Mouse (Mus musculus) forebrain, embryonic 12.5 days (tissue): ENCODE measurements around the gene Znhit3. TPM values are rescaled to one million over a fixed set of nuclear protein-coding genes. Genes with fewer than 3 reads are reported as not detected.
"Not testable (repeated sequence)": the region's sequence is repeated elsewhere in the genome, so short reads cannot be mapped to it uniquely, and the experiment has no call there.

Source experiments
- ATAC-seq: fragments of 200-750 bp; cut with Nextera tagmentation; 2 replicates; pipeline ENCODE4 v1.8.0; 2017; ENCODE audit warnings: moderate TSS enrichment; ENCODE audit not compliant: low FRiP score
- H3K27ac ChIP-seq: fragments of 300-500 bp; sonication (generic); 2 replicates; pipeline ENCODE4 v1.5.1; 2016; ENCODE audit warnings: mild to moderate bottlenecking
- H3K27me3 ChIP-seq: fragments of 300-500 bp; sonication (generic); 2 replicates; pipeline ENCODE4 v1.6.1; 2016; ENCODE audit warnings: mild to moderate bottlenecking
- H3K36me3 ChIP-seq: fragments of 300-500 bp; sonication (generic); replicated peaks from 2 replicates; pipeline ENCODE4 v1.6.1; 2016; ENCODE audit warnings: mild to moderate bottlenecking
- H3K4me1 ChIP-seq: fragments of 300-500 bp; sonication (generic); 2 replicates; pipeline ENCODE4 v1.6.1; 2016
- H3K4me2 ChIP-seq: fragments of 300-500 bp; sonication (generic); 2 replicates; pipeline ENCODE4 v1.6.1; 2016; ENCODE audit warnings: mild to moderate bottlenecking, moderate library complexity
- H3K4me3 ChIP-seq: fragments of 300-500 bp; sonication (generic); replicated peaks from 2 replicates; pipeline ENCODE4 v1.5.1; 2016; ENCODE audit warnings: mild to moderate bottlenecking
- H3K9ac ChIP-seq: fragments of 300-500 bp; sonication (generic); 2 replicates; pipeline ENCODE4 v1.6.1; 2016; ENCODE audit warnings: mild to moderate bottlenecking
- H3K9me3 ChIP-seq: fragments of 300-500 bp; sonication (generic); 2 replicates; pipeline ENCODE4 v1.6.1; 2016
- WGBS: fragments of 180-500 bp; shearing (Covaris S2); methylation state at CpG from one replicate; pipeline ENCODE4 v1.1.7; 2016; 5-methylcytosine and 5-hydroxymethylcytosine counted together
- polyA plus RNA-seq: library from polyadenylated mRNA; unstranded; fragments of >200 nt; fragmentation: Nextera tagmentation; extraction: Ambion mirVana; gene quantifications from 2 replicates; pipeline ENCODE4 v1.2.1, GENCODE M21; 2016

Znhit3 gene
- polyA plus RNA-seq, 1 experiment from 2014 or later: 65.9 TPM

DNA sequence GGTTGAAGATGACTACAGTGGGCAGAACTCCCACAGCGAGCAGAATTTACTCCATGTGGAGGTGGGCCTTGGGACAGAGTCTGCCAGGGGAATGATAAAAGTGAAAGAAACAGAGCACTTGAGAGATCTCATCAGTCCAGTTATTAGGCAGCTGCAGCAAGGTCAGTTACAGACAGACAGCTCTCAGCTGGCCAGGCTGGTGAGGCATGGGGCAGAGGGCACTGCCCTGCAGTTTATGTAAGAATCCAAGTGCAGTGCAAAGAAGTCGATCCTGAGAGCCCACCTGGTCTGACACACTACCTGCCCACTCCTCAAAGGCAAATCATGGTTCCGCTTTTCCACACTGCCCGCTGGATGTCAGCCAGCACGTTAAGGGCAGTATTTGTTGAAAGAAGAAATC is 29.9 kb downstream of the Znhit3 start:
- Histone ChIP-seq H3K4me2 (no peak overlapping the region), H3K36me3 (peaks cover 68% of the 10 kb centered on the region), H3K9me3 (no peaks in the 10 kb centered on the region), H3K9ac (no peak overlapping the region), H3K4me3 (no peak overlapping the region), H3K4me1 (peaks cover 2% of the 10 kb centered on the region), H3K27me3 (no peaks in the 10 kb centered on the region), H3K27ac (no peak overlapping the region)
- 92% methylated on average over 5 of the region's 5 CpGs for WGBS
- ATAC-seq: no peak

DNA sequence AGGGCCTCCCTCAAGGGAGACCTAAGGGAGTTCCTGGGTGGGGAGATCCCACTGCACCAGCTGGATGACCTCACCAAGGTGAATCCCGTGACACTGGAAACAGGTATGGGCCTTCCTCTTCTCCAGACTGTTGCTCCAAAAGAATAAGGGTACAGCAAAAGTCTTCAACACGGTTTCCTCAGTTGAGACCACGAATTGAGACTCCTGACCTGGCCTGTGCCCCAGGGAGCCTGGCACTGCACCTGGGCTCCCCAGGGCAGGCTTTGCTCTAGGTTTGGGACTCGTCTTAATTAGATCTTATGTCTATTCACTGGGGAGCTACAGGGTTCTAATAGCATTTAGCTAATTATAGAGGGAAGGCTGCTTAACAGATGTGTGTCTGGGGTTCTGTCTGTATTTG is 30.9 kb downstream of the Znhit3 start:
- ATAC-seq: no peak
- 87% methylated on average over 4 of the region's 4 CpGs for WGBS

DNA sequence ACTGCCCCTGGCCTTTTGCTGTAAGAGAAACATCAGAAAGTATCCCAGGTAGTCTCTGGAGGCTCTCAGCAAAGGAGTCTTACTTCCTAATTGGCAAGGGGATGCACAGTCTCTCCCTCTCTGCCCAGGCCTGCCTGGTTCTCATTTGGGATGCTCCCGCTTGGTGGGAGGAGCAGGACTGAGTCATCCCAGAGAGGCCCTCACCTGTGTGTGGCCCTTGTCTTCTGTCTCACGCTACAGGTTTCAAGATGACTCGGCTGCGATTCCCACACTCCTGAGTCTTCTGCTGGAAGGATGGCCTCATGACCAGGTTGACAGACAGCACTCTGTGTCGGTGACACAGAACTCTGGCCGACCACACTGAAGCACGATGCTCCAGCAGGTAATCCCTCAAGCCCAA is 33.8 kb downstream of the Znhit3 start:
- H3K9me3 ChIP-seq: no peaks in the 10 kb centered on the region
- no peak overlapping the region for H3K4me2 ChIP-seq
- H3K4me1 ChIP-seq: peaks cover 17% of the 10 kb centered on the region
- H3K27ac ChIP-seq: no peak overlapping the region
- no peaks in the 10 kb centered on the region for H3K27me3 ChIP-seq
- no peak for ATAC-seq
- no peak overlapping the region for H3K4me3 ChIP-seq
- 88% methylated on average over 7 of the region's 7 CpGs for WGBS
- H3K36me3 ChIP-seq: peaks cover 40% of the 10 kb centered on the region
- no peak overlapping the region for H3K9ac ChIP-seq

More for the DNA sequence above, 30.9 kb downstream of the Znhit3 start:
- Histone ChIP-seq H3K27ac (no peak overlapping the region), H3K4me2 (no peak overlapping the region), H3K9ac (no peak overlapping the region), H3K4me3 (no peak overlapping the region), H3K27me3 (no peaks in the 10 kb centered on the region), H3K4me1 (peaks cover 10% of the 10 kb centered on the region), H3K36me3 (peaks cover 63% of the 10 kb centered on the region), H3K9me3 (no peaks in the 10 kb centered on the region)

DNA sequence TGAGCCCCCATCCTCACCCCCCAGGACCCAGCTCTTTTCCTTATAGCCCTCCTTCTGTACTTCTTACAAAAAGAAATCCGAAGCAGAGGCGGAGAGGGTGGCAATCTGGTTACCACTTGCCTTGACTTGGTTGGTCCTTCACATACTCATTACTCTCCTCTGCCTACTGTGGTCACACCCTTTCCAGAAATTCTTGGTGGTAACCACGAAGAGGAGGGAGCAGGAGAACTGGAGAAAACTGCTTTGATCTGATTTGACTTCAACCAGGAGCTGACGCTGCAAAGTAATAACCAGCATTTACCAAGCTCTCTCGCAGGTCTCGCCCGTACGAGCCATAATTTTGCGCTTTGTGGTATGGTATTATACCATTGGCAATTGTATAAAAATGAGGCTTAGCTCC is 35.2 kb downstream of the Znhit3 start:
- ATAC-seq: no peak
- Histone ChIP-seq H3K27ac (peak overlapping the region; percentile 81; the same call in 1 of the 2 replicates), H3K4me1 (peaks cover 17% of the 10 kb centered on the region), H3K4me3 (peak overlapping the region; percentile 73), H3K4me2 (peak overlapping the region; percentile 88), H3K9ac (peak overlapping the region; percentile 83), H3K9me3 (no peaks in the 10 kb centered on the region), H3K27me3 (no peaks in the 10 kb centered on the region), H3K36me3 (peaks cover 28% of the 10 kb centered on the region)
- WGBS: 63% methylated on average over 9 of the region's 9 CpGs

DNA sequence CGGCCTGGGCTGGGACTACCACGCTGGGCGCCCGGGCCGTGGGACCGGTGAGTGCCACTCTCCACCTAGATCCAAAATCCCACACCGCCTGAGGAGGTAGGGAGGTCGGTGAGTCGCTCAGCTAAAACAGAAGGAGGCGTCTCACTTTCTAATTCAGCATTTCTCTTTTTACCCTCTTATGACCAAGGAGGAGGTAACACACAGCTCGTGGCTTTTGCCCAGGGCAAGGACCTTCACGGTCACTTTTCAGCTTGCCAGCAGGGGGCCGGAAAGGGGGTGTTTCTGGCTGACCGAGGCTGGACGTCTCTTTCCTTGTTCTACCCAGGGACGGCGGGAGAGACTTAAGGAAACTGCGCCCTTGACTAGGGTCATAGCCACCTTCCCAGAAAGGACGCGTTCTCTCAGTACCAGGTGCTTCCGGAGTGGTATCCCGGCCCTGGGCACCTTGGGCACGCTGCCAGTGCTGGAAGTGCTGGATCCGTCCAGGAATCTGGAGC is 35.7 kb downstream of the Znhit3 start:
- Histone ChIP-seq H3K36me3 (peaks cover 25% of the 10 kb centered on the region), H3K4me1 (peaks cover 17% of the 10 kb centered on the region), H3K4me2 (peak overlapping the region; percentile 88), H3K27me3 (no peaks in the 10 kb centered on the region), H3K9ac (peak overlapping the region; percentile 83), H3K27ac (peak overlapping the region; percentile 81), H3K4me3 (peak overlapping the region; percentile 73), H3K9me3 (no peaks in the 10 kb centered on the region)
- peak; percentile 44 for ATAC-seq
- under 1% methylated on average over 24 of the region's 24 CpGs for WGBS

DNA sequence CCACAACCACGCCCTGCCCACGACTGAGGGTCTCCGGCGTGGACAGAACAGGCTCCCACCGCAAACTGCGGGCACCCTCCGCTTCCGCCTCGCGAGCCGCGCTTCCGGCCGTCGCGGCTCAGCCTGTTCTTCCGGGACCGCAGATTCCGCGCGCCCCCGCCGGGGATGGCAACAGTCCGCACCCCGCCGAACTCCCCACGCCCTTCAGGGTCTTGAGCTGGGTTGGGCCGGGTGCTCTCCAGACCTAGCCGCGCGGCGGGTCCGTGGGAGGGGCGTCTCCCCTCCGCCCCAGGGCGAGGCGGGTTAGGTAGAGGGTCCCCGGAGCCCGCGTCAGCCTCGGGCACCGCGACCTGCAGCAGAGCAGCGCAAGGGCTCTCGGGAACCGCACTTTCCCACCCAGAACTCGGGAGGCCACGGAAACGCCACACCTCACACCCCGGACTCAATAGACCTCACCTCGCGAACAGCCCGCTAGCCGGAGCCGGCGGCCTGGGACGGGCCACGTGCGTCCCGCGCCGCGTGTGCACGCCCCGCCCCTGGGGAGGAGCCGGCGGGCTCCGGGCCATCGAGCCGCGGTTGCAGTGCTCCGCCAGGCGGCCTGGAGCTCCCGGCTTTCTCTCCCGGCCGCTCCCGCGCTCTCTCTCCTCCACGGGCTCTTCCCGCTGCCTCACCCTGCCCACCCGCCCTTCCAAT is 36.2 kb downstream of the Znhit3 start, which contains the start of the genes Myo19 and Pigw:
TSS of gene Myo19 (plus strand) at position 377 of the 693 bp plus-strand sequence.
TSS of gene Pigw (minus strand) at position 514 of the 693 bp plus-strand sequence.
- Histone ChIP-seq H3K27ac (peak within 1 kb of the TSS; percentile 81), H3K36me3 (peaks cover 20% of the 10 kb centered on the region), H3K27me3 (no peaks in the 10 kb centered on the region), H3K9me3 (no peaks in the 10 kb centered on the region), H3K4me3 (peak within 1 kb of the TSS; percentile 73), H3K9ac (peak within 1 kb of the TSS; percentile 83), H3K4me1 (peaks cover 17% of the 10 kb centered on the region), H3K4me2 (peak within 1 kb of the TSS; percentile 88)
- whole genome bisulfite sequencing: 0% methylated on average over 77 of the region's 81 CpGs
- ATAC-seq: peak; percentile 96

DNA sequence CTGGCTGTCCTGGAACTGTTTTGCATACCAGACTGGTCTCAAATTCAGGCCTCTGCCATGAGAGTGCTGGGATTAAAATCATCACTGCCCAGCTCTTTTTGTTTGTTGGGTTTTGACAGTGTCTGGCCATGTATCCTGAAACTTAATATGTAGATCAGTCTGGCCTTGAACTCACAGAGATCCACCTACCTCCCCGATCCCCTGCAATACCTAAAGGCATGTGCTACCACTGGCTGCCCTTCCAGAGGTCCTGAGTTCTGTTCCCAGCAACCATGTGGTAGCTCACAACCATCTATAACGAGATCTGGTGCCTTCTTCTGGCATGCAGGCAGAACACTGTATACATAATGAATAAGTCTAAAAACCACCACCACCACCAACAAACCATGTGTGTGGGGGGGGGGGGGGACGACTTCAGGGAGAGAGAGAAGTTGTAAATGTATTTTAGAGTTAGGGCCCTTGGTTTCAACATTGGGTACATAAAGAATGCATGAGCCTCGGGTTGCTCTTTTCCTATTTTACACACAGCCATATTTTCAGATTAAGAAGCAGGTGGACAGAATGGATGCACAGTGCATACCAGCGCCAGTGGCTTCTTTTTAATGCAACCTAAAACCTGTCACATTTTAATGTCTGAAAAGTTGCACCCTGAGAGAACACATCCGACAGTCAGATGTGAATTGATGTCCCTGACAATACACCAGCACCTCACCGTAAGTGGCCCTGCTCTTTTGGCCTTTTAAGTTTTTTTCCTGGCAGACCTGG is 37.0 kb downstream of the Znhit3 start:
- peak overlapping the region; percentile 81; the same call in 1 of the 2 replicates for H3K27ac ChIP-seq
- no peaks in the 10 kb centered on the region for H3K27me3 ChIP-seq
- H3K4me1 ChIP-seq: peaks cover 17% of the 10 kb centered on the region
- no peaks in the 10 kb centered on the region for H3K9me3 ChIP-seq
- H3K36me3 ChIP-seq: peaks cover 12% of the 10 kb centered on the region
- 21% methylated on average over 7 of the region's 7 CpGs for WGBS
- H3K9ac ChIP-seq: peak overlapping the region; percentile 83
- no peak for ATAC-seq
- H3K4me3 ChIP-seq: peak overlapping the region; percentile 73
- peak overlapping the region; percentile 88 for H3K4me2 ChIP-seq

DNA sequence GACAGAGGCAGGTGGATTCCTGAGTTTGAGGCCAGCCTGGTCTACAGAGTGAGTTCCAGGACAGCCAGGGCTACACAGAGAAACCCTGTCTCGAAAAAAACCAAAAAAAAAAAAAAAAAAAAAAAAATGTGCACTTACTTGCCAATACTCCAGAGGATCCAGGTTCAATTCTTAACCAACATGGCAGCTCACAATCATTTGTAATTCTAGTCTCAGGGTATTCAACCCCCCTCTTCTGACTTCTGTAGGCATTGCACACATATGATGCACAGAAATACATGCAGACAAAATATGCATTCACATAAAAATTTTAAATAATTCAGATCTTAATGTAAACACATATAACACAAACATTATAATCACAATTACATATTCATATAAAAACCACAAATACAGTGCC is 40.1 kb downstream of the Znhit3 start:
- not testable (repeated sequence) for H3K4me3 ChIP-seq, H3K36me3 ChIP-seq, H3K4me2 ChIP-seq, H3K9me3 ChIP-seq, H3K27me3 ChIP-seq, H3K9ac ChIP-seq, H3K27ac ChIP-seq, ATAC-seq
- H3K4me1 ChIP-seq: peaks cover 12% of the 10 kb centered on the region
- WGBS: 40% methylated on average over 1 of the region's 1 CpGs

DNA sequence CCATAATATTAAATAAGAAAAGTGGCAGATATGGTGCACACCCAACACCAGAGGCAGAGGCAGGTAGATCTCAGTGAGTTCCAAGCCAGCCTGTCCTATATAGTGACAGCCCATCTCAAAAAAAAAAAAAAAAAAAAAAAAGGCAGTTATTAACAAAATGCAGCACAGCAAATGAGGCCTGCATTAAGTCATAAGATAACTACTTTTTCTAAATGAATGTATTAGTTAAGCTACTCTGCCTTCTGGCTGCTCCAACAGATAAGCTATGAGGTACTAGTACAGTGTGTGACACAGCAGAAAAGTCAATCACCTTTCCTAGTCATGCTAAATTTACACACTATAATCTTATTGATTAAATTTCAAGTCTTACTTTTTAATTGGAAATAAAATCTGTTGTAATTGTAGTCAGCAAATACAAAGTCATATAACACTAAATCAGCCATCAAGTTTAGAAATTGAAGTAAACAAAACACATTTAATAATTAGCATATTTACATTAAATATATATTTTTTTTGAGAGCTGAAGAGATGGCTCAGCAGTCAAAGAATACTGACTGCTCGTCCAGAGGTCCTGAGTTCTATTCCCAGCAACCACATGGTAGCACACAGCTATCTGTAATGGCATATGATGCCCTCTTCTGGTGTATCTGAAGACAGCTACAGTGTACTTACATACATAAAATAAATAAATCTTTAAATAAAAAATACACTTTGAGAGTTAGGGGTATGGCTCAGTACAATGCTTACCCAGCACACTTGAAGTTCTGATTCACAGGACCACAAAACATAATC is 42.9 kb downstream of the Znhit3 start:
- no peak for ATAC-seq
- Histone ChIP-seq H3K27ac (no peak overlapping the region), H3K27me3 (no peaks in the 10 kb centered on the region), H3K9ac (no peak overlapping the region), H3K9me3 (no peaks in the 10 kb centered on the region), H3K4me3 (no peak overlapping the region), H3K4me2 (no peak overlapping the region), H3K36me3 (0 out of 2 replicates have a peak, but pooled peaks cover 3% of the 10 kb centered on the region), H3K4me1 (peaks cover 6% of the 10 kb centered on the region)
- 71% methylated on average over 1 of the region's 1 CpGs for WGBS

DNA sequence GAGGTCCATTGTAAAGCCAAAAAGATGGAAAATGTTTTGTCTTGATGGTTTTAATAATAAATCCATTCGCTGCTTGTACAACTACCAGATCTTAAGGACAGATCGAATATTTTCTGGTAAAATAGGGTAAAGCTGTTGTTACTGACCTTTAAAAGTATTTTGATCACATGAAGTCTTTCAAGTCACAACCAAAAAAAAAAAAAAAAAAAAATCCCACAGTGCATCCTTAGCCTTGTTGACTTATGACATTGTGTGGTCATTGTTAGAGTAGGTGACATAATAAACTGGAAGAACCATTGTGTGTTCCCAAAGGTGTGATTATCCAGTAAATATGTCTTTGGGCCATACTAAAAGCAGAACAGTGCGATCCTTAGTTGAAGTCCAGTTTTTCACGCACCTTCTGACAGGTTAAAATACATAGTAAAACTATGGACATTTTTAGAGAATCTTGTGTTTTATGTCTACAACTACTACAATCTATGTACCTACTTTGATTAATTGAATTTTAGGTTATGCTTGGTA is 44.6 kb downstream of the Znhit3 start:
- Histone ChIP-seq H3K4me2 (peak overlapping the region; percentile 87), H3K9me3 (no peaks in the 10 kb centered on the region), H3K9ac (peak overlapping the region; percentile 93), H3K27ac (peak overlapping the region; percentile 97), H3K27me3 (no peaks in the 10 kb centered on the region), H3K4me1 (peaks cover 13% of the 10 kb centered on the region), H3K36me3 (no peaks in the 10 kb centered on the region), H3K4me3 (peak overlapping the region; percentile 92)
- no peak for ATAC-seq
- WGBS: 84% methylated on average over 4 of the region's 4 CpGs

DNA sequence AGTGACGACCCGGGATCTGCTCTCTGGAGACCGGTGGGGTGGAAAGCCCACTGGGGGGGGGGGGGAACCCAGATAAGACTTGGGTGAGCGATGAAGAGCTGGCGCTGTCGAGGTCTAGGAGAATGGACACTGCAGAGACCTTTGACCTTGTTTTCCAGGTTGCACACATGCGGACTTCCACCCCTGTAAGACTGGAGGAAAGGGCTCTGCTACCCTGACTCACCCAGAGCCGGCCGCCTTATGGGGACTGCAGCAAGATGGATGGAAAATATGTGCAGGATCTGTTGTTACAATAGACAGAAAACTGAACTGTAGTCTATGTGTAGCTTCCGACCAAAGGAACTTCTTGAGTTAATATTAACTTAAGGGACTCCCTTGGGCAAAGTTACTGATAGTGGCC is 45.1 kb downstream of the Znhit3 start:
- WGBS: under 1% methylated on average over 10 of the region's 10 CpGs
- ATAC-seq: peak; percentile 49

More for the DNA sequence above, 45.1 kb downstream of the Znhit3 start:
- Histone ChIP-seq H3K4me3 (peak overlapping the region; percentile 92), H3K27me3 (no peaks in the 10 kb centered on the region), H3K9me3 (no peaks in the 10 kb centered on the region), H3K36me3 (no peaks in the 10 kb centered on the region), H3K27ac (peak overlapping the region; percentile 97), H3K4me2 (peak overlapping the region; percentile 87), H3K9ac (peak overlapping the region; percentile 93), H3K4me1 (peaks cover 13% of the 10 kb centered on the region)
